Mouse (Mus musculus) central nervous system, embryonic 18 days (tissue): ENCODE measurements around the gene Rnase4. TPM values are rescaled to one million over a fixed set of nuclear protein-coding genes. Genes with fewer than 3 reads are reported as not detected.

ENCODE experiments used
- polyA plus RNA-seq: library from polyadenylated mRNA; depleted of rRNA; stranded (reverse); fragments of >200 nt; gene quantifications from 2 replicates; pipeline ENCODE4 v1.2.3, GENCODE M21; 2012; rRNA removed

Rnase4 gene
- 20.0 and 20.9 TPM in 2 replicates for polyA plus RNA-seq

GRCm38 (mm10) chr14:51090921-51091900 is at the start of gene Rnase4, which contains the start of gene Ang:
Gene Rnase4, plus strand, starts transcription at chr14:51091077.
Gene Ang, plus strand, starts transcription at chr14:51091150.

GRCm38 (mm10) chr14:51041769-51042168 is 49.1 kb upstream of the Rnase4 start, which contains the start of gene Rnase9:
Gene Rnase9, minus strand, starts transcription at chr14:51041869.

GRCm38 (mm10) chr14:51050063-51050462 is 40.8 kb upstream of the Rnase4 start, which contains the start of gene Rnase11:
Gene Rnase11, minus strand, starts transcription at chr14:51050163.

GRCm38 (mm10) chr14:51057401-51057831 is 33.5 kb upstream of the Rnase4 start, which contains the start of gene Rnase12:
Gene Rnase12, minus strand, starts transcription at chr14:51057661.

GRCm38 (mm10) chr14:51074335-51074734 is 16.5 kb upstream of the Rnase4 start, which contains the start of gene Olfr750:
Gene Olfr750, minus strand, starts transcription at chr14:51074435.

GRCm38 (mm10) chr14:51113916-51114560 is 23.2 kb downstream of the Rnase4 start, which contains the start of gene Eddm3b:
Gene Eddm3b, plus strand, starts transcription at chr14:51114426.

GRCm38 (mm10) chr14:51146685-51147084 is 55.8 kb downstream of the Rnase4 start, which contains the start of gene Rnase1:
Gene Rnase1, minus strand, starts transcription at chr14:51146785.

Other genes starting within 250 kb of the Rnase4 start
- gene Tep1, start 220.5 kb upstream of the Rnase4 start, polyA plus RNA-seq, result 3.6 and 4.7 TPM in 2 replicates
- gene Klhl33, start 193.6 kb upstream of the Rnase4 start, polyA plus RNA-seq, result 2.2 and 2.5 TPM in 2 replicates
- 104 and 110 TPM in 2 replicates for gene Osgep, start 166.2 kb upstream of the Rnase4 start, polyA plus RNA-seq
- 136 and 142 TPM in 2 replicates for gene Apex1, start 166.1 kb upstream of the Rnase4 start, polyA plus RNA-seq
- 154 and 167 TPM in 2 replicates for gene Pip4p1, start 160.2 kb upstream of the Rnase4 start, polyA plus RNA-seq
- gene Pnp, start 160.0 kb upstream of the Rnase4 start, polyA plus RNA-seq, result 20.7 and 23.4 TPM in 2 replicates
- gene Gm49342, start 146.6 kb upstream of the Rnase4 start, polyA plus RNA-seq, result 18.3 and 19.4 TPM in 2 replicates
- 0.56 and 0.95 TPM in 2 replicates for gene Pnp2, start 135.1 kb upstream of the Rnase4 start, polyA plus RNA-seq
- 0.06 TPM in 1 of 2 replicates, not detected in the other for gene Rnase10, start 83.3 kb upstream of the Rnase4 start, polyA plus RNA-seq
- not detected in 2 replicates for gene Rnase9, start 49.2 kb upstream of the Rnase4 start, polyA plus RNA-seq
- not detected in 2 replicates for gene Rnase11, start 40.9 kb upstream of the Rnase4 start, polyA plus RNA-seq
- not detected in 2 replicates for gene Rnase12, start 33.4 kb upstream of the Rnase4 start, polyA plus RNA-seq
- gene Olfr750, start 16.6 kb upstream of the Rnase4 start, polyA plus RNA-seq, result 0.03 and 0.06 TPM in 2 replicates
- 5.3 and 5.4 TPM in 2 replicates for gene Ang, start 73 bp downstream of the Rnase4 start, polyA plus RNA-seq
- gene Eddm3b, start 23.3 kb downstream of the Rnase4 start, polyA plus RNA-seq, result not detected in 2 replicates
- 1.1 and 1.2 TPM in 2 replicates for gene Rnase6, start 32.8 kb downstream of the Rnase4 start, polyA plus RNA-seq
- gene Rnase1, start 55.7 kb downstream of the Rnase4 start, polyA plus RNA-seq, result 0.31 and 0.36 TPM in 2 replicates
- gene Rnase2b, start 71.2 kb downstream of the Rnase4 start, polyA plus RNA-seq, result not detected in 2 replicates
- not detected in 2 replicates for gene Ang2, start 108.1 kb downstream of the Rnase4 start, polyA plus RNA-seq
- not detected in 2 replicates for gene Ear14, start 112.3 kb downstream of the Rnase4 start, polyA plus RNA-seq
- gene Rnase2a, start 165.0 kb downstream of the Rnase4 start, polyA plus RNA-seq, result not detected in 2 replicates